Mouse (Mus musculus): ENCODE results near the gene Lmbrd2.
"Not testable (repeated sequence)": the region's sequence is repeated elsewhere in the genome, so short reads cannot be mapped to it uniquely, and the experiment has no call there.

Lmbrd2 gene

GRCm38 (mm10) chr15:9162557-9163070 is 22.3 kb downstream of the Lmbrd2 start:
- Histone ChIP-seq H3K36me3 (ENCODE audit: insufficient read depth, low read length) (peaks cover 61% of the 10 kb centered on the region), H3K4me3 (replicated peaks; ENCODE audit: low read length) (no peak overlapping the region), H3K9me3 (ENCODE audit: low read length) (no peaks in the 10 kb centered on the region), H3K27me3 (ENCODE audit: insufficient read depth, low read length) (no peaks in the 10 kb centered on the region), H3K4me1 (replicated peaks; ENCODE audit: low read depth, low read length) (peaks cover 19% of the 10 kb centered on the region)
- TF ChIP-seq CTCF (conservative IDR thresholded peaks at IDR 0.05; ENCODE audit: low read length), result no peak
- TF ChIP-seq NANOG (IDR thresholded peaks at IDR 0.05; ENCODE audit: borderline replicate concordance, low read length), result no peak
- no peak for TF ChIP-seq POU5F1 (IDR thresholded peaks at IDR 0.05; ENCODE audit: borderline replicate concordance, low read length)

GRCm38 (mm10) chr15:9164125-9164524 is 23.8 kb downstream of the Lmbrd2 start:
- Histone ChIP-seq H3K9me3 (ENCODE audit: low read length) (no peaks in the 10 kb centered on the region), H3K27me3 (ENCODE audit: insufficient read depth, low read length) (no peaks in the 10 kb centered on the region), H3K36me3 (ENCODE audit: insufficient read depth, low read length) (peaks cover 63% of the 10 kb centered on the region), H3K4me3 (replicated peaks; ENCODE audit: low read length) (no peak overlapping the region), H3K4me1 (replicated peaks; ENCODE audit: low read depth, low read length) (peaks cover 19% of the 10 kb centered on the region)
- no peak for TF ChIP-seq NANOG (IDR thresholded peaks at IDR 0.05; ENCODE audit: borderline replicate concordance, low read length)
- no peak for TF ChIP-seq POU5F1 (IDR thresholded peaks at IDR 0.05; ENCODE audit: borderline replicate concordance, low read length)
- no peak for TF ChIP-seq CTCF (conservative IDR thresholded peaks at IDR 0.05; ENCODE audit: low read length)

- H3K27me3 ChIP-seq (ENCODE audit: insufficient read depth, low read length), result no peaks in the 10 kb centered on the region
- peaks cover 60% of the 10 kb centered on the region for H3K36me3 ChIP-seq (ENCODE audit: insufficient read depth, low read length)
- no peaks in the 10 kb centered on the region for H3K9me3 ChIP-seq (ENCODE audit: low read length)
- no peak for TF ChIP-seq POU5F1 (IDR thresholded peaks at IDR 0.05; ENCODE audit: borderline replicate concordance, low read length)
- TF ChIP-seq NANOG (IDR thresholded peaks at IDR 0.05; ENCODE audit: borderline replicate concordance, low read length), result no peak
- no peak for TF ChIP-seq CTCF (conservative IDR thresholded peaks at IDR 0.05; ENCODE audit: low read length)
- H3K4me1 ChIP-seq (replicated peaks; ENCODE audit: low read depth, low read length), result peaks cover 9% of the 10 kb centered on the region
- H3K4me3 ChIP-seq (replicated peaks; ENCODE audit: low read length), result no peak overlapping the region
Measured at GRCm38 (mm10) chr15:9177038-9177437, 36.7 kb downstream of the Lmbrd2 start.

- Histone ChIP-seq H3K4me3 (replicated peaks; ENCODE audit: low read length) (no peak overlapping the region), H3K36me3 (ENCODE audit: insufficient read depth, low read length) (peaks cover 60% of the 10 kb centered on the region), H3K9me3 (ENCODE audit: low read length) (no peaks in the 10 kb centered on the region), H3K4me1 (replicated peaks; ENCODE audit: low read depth, low read length) (peaks cover 13% of the 10 kb centered on the region), H3K27me3 (ENCODE audit: insufficient read depth, low read length) (no peaks in the 10 kb centered on the region)
- TF ChIP-seq CTCF (conservative IDR thresholded peaks at IDR 0.05; ENCODE audit: low read length), result no peak
- no peak for TF ChIP-seq NANOG (IDR thresholded peaks at IDR 0.05; ENCODE audit: borderline replicate concordance, low read length)
- no peak for TF ChIP-seq POU5F1 (IDR thresholded peaks at IDR 0.05; ENCODE audit: borderline replicate concordance, low read length)
Measured at GRCm38 (mm10) chr15:9183995-9184394, 43.6 kb downstream of the Lmbrd2 start.

- Histone ChIP-seq H3K4me1 (replicated peaks; ENCODE audit: low read depth, low read length) (peaks cover 4% of the 10 kb centered on the region), H3K27me3 (ENCODE audit: insufficient read depth, low read length) (no peaks in the 10 kb centered on the region), H3K9me3 (ENCODE audit: low read length) (no peaks in the 10 kb centered on the region), H3K4me3 (replicated peaks; ENCODE audit: low read length) (no peak overlapping the region), H3K36me3 (ENCODE audit: insufficient read depth, low read length) (peaks cover 55% of the 10 kb centered on the region)
- TF ChIP-seq CTCF (conservative IDR thresholded peaks at IDR 0.05; ENCODE audit: low read length) (no peak), POU5F1 (IDR thresholded peaks at IDR 0.05; ENCODE audit: borderline replicate concordance, low read length) (no peak)
Measured at GRCm38 (mm10) chr15:9189796-9190195, 49.4 kb downstream of the Lmbrd2 start.

GRCm38 (mm10) chr15:9192685-9193084 is 52.3 kb downstream of the Lmbrd2 start:
- not testable (repeated sequence) for H3K9me3 ChIP-seq (ENCODE audit: low read length); H3K27me3 ChIP-seq (ENCODE audit: insufficient read depth, low read length); H3K4me1 ChIP-seq (replicated peaks; ENCODE audit: low read depth, low read length); H3K4me3 ChIP-seq (replicated peaks; ENCODE audit: low read length)
- H3K36me3 ChIP-seq (ENCODE audit: insufficient read depth, low read length), result peaks cover 42% of the 10 kb centered on the region
- peak; percentile 51 for TF ChIP-seq CTCF (conservative IDR thresholded peaks at IDR 0.05; ENCODE audit: low read length)

- peaks cover 29% of the 10 kb centered on the region for H3K4me1 ChIP-seq (replicated peaks; ENCODE audit: low read depth, low read length)
- TF ChIP-seq NANOG (IDR thresholded peaks at IDR 0.05; ENCODE audit: borderline replicate concordance, low read length), result no peak
- no peak for TF ChIP-seq CTCF (conservative IDR thresholded peaks at IDR 0.05; ENCODE audit: low read length)
- no peak for TF ChIP-seq POU5F1 (IDR thresholded peaks at IDR 0.05; ENCODE audit: borderline replicate concordance, low read length)
- H3K4me3 ChIP-seq (replicated peaks; ENCODE audit: low read length), result no peak overlapping the region
Measured at GRCm38 (mm10) chr15:9198421-9198820, 58.1 kb downstream of the Lmbrd2 start.

GRCm38 (mm10) chr15:9211891-9212290 is 71.5 kb downstream of the Lmbrd2 start:
- Histone ChIP-seq H3K4me1 (replicated peaks; ENCODE audit: low read depth, low read length) (peaks cover 12% of the 10 kb centered on the region), H3K9me3 (ENCODE audit: low read length) (peaks cover 85% of the 10 kb centered on the region), H3K4me3 (replicated peaks; ENCODE audit: low read length) (no peak overlapping the region), H3K36me3 (ENCODE audit: insufficient read depth, low read length) (peaks cover 25% of the 10 kb centered on the region), H3K27me3 (ENCODE audit: insufficient read depth, low read length) (no peaks in the 10 kb centered on the region)
- TF ChIP-seq POU5F1 (IDR thresholded peaks at IDR 0.05; ENCODE audit: borderline replicate concordance, low read length), result no peak
- TF ChIP-seq NANOG (IDR thresholded peaks at IDR 0.05; ENCODE audit: borderline replicate concordance, low read length), result no peak
- TF ChIP-seq CTCF (conservative IDR thresholded peaks at IDR 0.05; ENCODE audit: low read length), result no peak

More at GRCm38 (mm10) chr15:9198421-9198820, 58.1 kb downstream of the Lmbrd2 start:
- Histone ChIP-seq H3K27me3 (ENCODE audit: insufficient read depth, low read length) (no peaks in the 10 kb centered on the region), H3K9me3 (ENCODE audit: low read length) (no peaks in the 10 kb centered on the region), H3K36me3 (ENCODE audit: insufficient read depth, low read length) (peaks cover 21% of the 10 kb centered on the region)

GRCm38 (mm10) chr15:9213026-9213425 is 72.7 kb downstream of the Lmbrd2 start:
- Histone ChIP-seq H3K36me3 (ENCODE audit: insufficient read depth, low read length) (peaks cover 25% of the 10 kb centered on the region), H3K9me3 (ENCODE audit: low read length) (peaks cover 86% of the 10 kb centered on the region), H3K4me1 (replicated peaks; ENCODE audit: low read depth, low read length) (peaks cover 12% of the 10 kb centered on the region)
- not testable (repeated sequence) for H3K4me3 ChIP-seq (replicated peaks; ENCODE audit: low read length); H3K27me3 ChIP-seq (ENCODE audit: insufficient read depth, low read length)

- Histone ChIP-seq H3K4me1 (replicated peaks; ENCODE audit: low read depth, low read length) (peaks cover 12% of the 10 kb centered on the region), H3K9me3 (ENCODE audit: low read length) (peaks cover 86% of the 10 kb centered on the region), H3K36me3 (ENCODE audit: insufficient read depth, low read length) (peaks cover 25% of the 10 kb centered on the region)
- not testable (repeated sequence) for H3K27me3 ChIP-seq (ENCODE audit: insufficient read depth, low read length); H3K4me3 ChIP-seq (replicated peaks; ENCODE audit: low read length)
Measured at GRCm38 (mm10) chr15:9213431-9213830, 73.1 kb downstream of the Lmbrd2 start.

All from E14TG2a.4 (cell line).